ENCODE assay signal across 28 mouse cellular contexts in genomic region chr19:32398491-32398890, GRCm38 (mm10). TPM values are rescaled to one million over a fixed set of nuclear protein-coding genes. Genes with fewer than 3 reads are reported as not detected.
A peak's percentile ranks its signal among the peaks of the same experiment; 100 is the strongest.
DNase-seq lines count a peak whose midpoint lies in the region; ATAC-seq lines count a peak whose summit lies in the region.
"Had no signal": no experiment of that assay in that cellular context is flagged by ENCODE, and none has a peak within 500 bp of the region (broad histone marks: within the 10 kb centered on the region; RNA-seq: fewer than 3 reads in every experiment).

No protein-coding gene starts in this region.

- WGBS in heart, embryonic 12.5 days: 90% methylated on average over 5 of the region's 5 CpGs
- WGBS in intestine, embryonic 16.5 days: 72% methylated on average over 5 of the region's 5 CpGs

- H3K4me2 ChIP-seq in heart, embryonic 12.5 days: no peak overlapping the region
- no peak overlapping the region for H3K4me2 ChIP-seq in intestine, embryonic 16.5 days (ENCODE audit: low read depth, low read length)
- H3K4me2 ChIP-seq: forebrain, embryonic 13.5 days; heart, embryonic 11.5 days; heart, embryonic 15.5 days; hindbrain, embryonic 14.5 days had no signal

- DNase-seq in adrenal gland, adult 2 months: peak; percentile 84
- no peak for DNase-seq in adrenal gland, postnatal 4 days (ENCODE audit: low spot score in 2 of 2)
- peak; percentile 85 for DNase-seq in adrenal gland, adult 8-10 months
- peak; percentile 79 for DNase-seq in adrenal gland, postnatal 14 days
- DNase-seq: B cell, adult 2 months; cerebellum, adult 18-20 months; cerebellum, adult 9-10 months; cerebellum, postnatal 14 days; gastrocnemius, adult 2 months; gastrocnemius, postnatal 14 days; heart, adult 11 months; heart, postnatal 10 days; heart, postnatal 36 days; kidney, adult 2 months had no signal

- H3K9ac ChIP-seq in heart, embryonic 12.5 days: no peak overlapping the region
- H3K9ac ChIP-seq in intestine, embryonic 16.5 days (ENCODE audit: low read depth, low read length): no peak overlapping the region
- H3K9ac ChIP-seq: forebrain, embryonic 13.5 days; heart, embryonic 15.5 days; hindbrain, embryonic 14.5 days had no signal

- H3K36me3 ChIP-seq in heart, embryonic 12.5 days: no peaks in the 10 kb centered on the region
- H3K36me3 ChIP-seq in intestine, embryonic 16.5 days (ENCODE audit: control insufficient read depth, insufficient read depth, low read length): no peaks in the 10 kb centered on the region
- H3K36me3 ChIP-seq: forebrain, embryonic 10.5 days; G1E; heart, embryonic 15.5 days had no signal

- no peak overlapping the region for H3K4me3 ChIP-seq in heart, embryonic 12.5 days
- no peak overlapping the region for H3K4me3 ChIP-seq in intestine, embryonic 16.5 days (ENCODE audit: low read length)
- H3K4me3 ChIP-seq: forebrain, embryonic 10.5 days; forebrain, embryonic 13.5 days; gastrocnemius, adult 2 months; heart, embryonic 15.5 days had no signal

- no peaks in the 10 kb centered on the region for H3K9me3 ChIP-seq in heart, embryonic 12.5 days (replicated peaks)
- no peaks in the 10 kb centered on the region for H3K9me3 ChIP-seq in intestine, embryonic 16.5 days (ENCODE audit: control insufficient read depth, low read length)
- H3K9me3 ChIP-seq: forebrain, embryonic 10.5 days; G1E; heart, embryonic 15.5 days had no signal

- ATAC-seq in heart, embryonic 12.5 days (ENCODE audit: insufficient number of reproducible peaks, low FRiP score): no peak
- no peak for ATAC-seq in intestine, embryonic 16.5 days
- ATAC-seq: forebrain, embryonic 13.5 days; forebrain, embryonic 16.5 days; hindbrain, postnatal 0 days; inflammation-experienced regulatory T-cells, adult 6 months; intestine, postnatal 0 days; Patski had no signal

- no peaks in the 10 kb centered on the region for H3K27me3 ChIP-seq in heart, embryonic 12.5 days (replicated peaks)
- H3K27me3 ChIP-seq in intestine, embryonic 16.5 days (replicated peaks; ENCODE audit: control insufficient read depth, insufficient read depth, low read length): no peaks in the 10 kb centered on the region
- H3K27me3 ChIP-seq: CH12.LX; forebrain, embryonic 13.5 days; heart, embryonic 15.5 days; Patski had no signal

- H3K4me1 ChIP-seq in heart, embryonic 12.5 days (replicated peaks): no peaks in the 10 kb centered on the region
- H3K4me1 ChIP-seq in intestine, embryonic 16.5 days (ENCODE audit: control insufficient read depth, insufficient read depth, low read length): no peaks in the 10 kb centered on the region
- H3K4me1 ChIP-seq: forebrain, embryonic 10.5 days; forebrain, embryonic 13.5 days; heart, embryonic 15.5 days had no signal

- H3K27ac ChIP-seq in heart, embryonic 12.5 days (ENCODE audit: poor library complexity, severe bottlenecking): no peak overlapping the region
- no peak overlapping the region for H3K27ac ChIP-seq in intestine, embryonic 16.5 days (ENCODE audit: low read length)
- H3K27ac ChIP-seq: forebrain, embryonic 10.5 days; forebrain, embryonic 13.5 days; gastrocnemius, adult 2 months; heart, embryonic 15.5 days; hindbrain, embryonic 14.5 days; hindbrain, postnatal 0 days had no signal

RNA-seq across cellular contexts. Expression of gene Sgms1, which starts 9.0 kb away (rescaled TPM):
- total RNA-seq in adrenal gland, adult 2 months (2021): 10 to 100 TPM; 71.4 to 73.5 TPM
- polyA plus RNA-seq in adrenal gland, adult 2 months (2012; rRNA removed): 13.3 and 16.8 TPM in 2 replicates
- total RNA-seq in adrenal gland, postnatal 4 days (2021): 10 to 100 TPM; 69.3 to 78.5 TPM
- 100 to 1,000 TPM in 2 of 4 experiments, 10 to 100 TPM in 2; 96.1 to 103 (median 101) TPM for total RNA-seq in adrenal gland, adult 8-10 months (2022)
- 62.6 and 75.9 TPM in 2 replicates for total RNA-seq in adrenal gland, postnatal 14 days (2021)
- 45.0 and 49.9 TPM in 2 replicates for polyA plus RNA-seq in heart, embryonic 12.5 days (2016; fragmentation: Nextera tagmentation; extraction: Ambion mirVana)
- polyA plus RNA-seq in intestine, embryonic 16.5 days (2015; fragmentation: Nextera tagmentation; extraction: Ambion mirVana): 33.1 and 33.5 TPM in 2 replicates

Comparison
In these comparisons a context has a peak if more than half of its experiments do, and no peak if none do; other contexts are left out.
1. DNase-seq: peak in adrenal gland, adult 2 months (single experiment), adrenal gland, adult 8-10 months (single experiment) and adrenal gland, postnatal 14 days (single experiment); none in adrenal gland, postnatal 4 days (0 of 2).